Mouse (Mus musculus) bone marrow, adult 2 months (tissue): ENCODE measurements around the gene Arhgap9.

Experiments
- CTCF ChIP-seq: fragments of 200-500 bp; IDR thresholded peaks from 2 replicates; pipeline ENCODE4 v1.5.1; 2011; ENCODE audit warnings: low read length, control low read depth; ENCODE audit not compliant: control insufficient read depth, insufficient read depth
- POLR2A ChIP-seq: fragments of 200-500 bp; IDR thresholded peaks from 2 replicates; pipeline ENCODE4 v1.6.1; 2011; ENCODE audit warnings: low read depth, mild to moderate bottlenecking, control low read depth, low read length, borderline replicate concordance; ENCODE audit not compliant: control insufficient read depth

GRCm38 (mm10) chr10:127330212-127330611, 8.4 kb downstream of the Arhgap9 start:
- no peak for TF ChIP-seq CTCF
- TF ChIP-seq POLR2A = no peak
